Mouse (Mus musculus): ENCODE measurements around the gene Kif1bp. TPM values are rescaled to one million over a fixed set of nuclear protein-coding genes. Genes with fewer than 3 reads are reported as not detected.
"Not testable (repeated sequence)": the region's sequence is repeated elsewhere in the genome, so short reads cannot be mapped to it uniquely, and the experiment has no call there.

Kif1bp gene
- polyA plus RNA-seq, 1 experiment from 2014 or later: 21.7 TPM

- H3K27ac ChIP-seq (ENCODE audit: low read depth, low read length): no peak overlapping the region
- peaks cover 63% of the 10 kb centered on the region for H3K36me3 ChIP-seq (ENCODE audit: control insufficient read depth, insufficient read depth)
- no peaks in the 10 kb centered on the region for H3K4me1 ChIP-seq (replicated peaks; ENCODE audit: control insufficient read depth, insufficient read depth, low read length)
- no peak overlapping the region for H3K4me3 ChIP-seq (ENCODE audit: low read depth, low read length)
- WGBS: 66% methylated on average over 1 of the region's 1 CpGs
- H3K9me3 ChIP-seq (ENCODE audit: control insufficient read depth): no peaks in the 10 kb centered on the region
- TF ChIP-seq CTCF (IDR thresholded peaks at IDR 0.05; ENCODE audit: low read depth): no peak
- ATAC-seq: no peak
- no peaks in the 10 kb centered on the region for H3K27me3 ChIP-seq (replicated peaks; ENCODE audit: control insufficient read depth, insufficient read depth, low read length)
- no peak overlapping the region for H3K9ac ChIP-seq (ENCODE audit: low read depth, low read length)
- no peak overlapping the region for H3K4me2 ChIP-seq (replicated peaks; ENCODE audit: low read depth)
Measured at GRCm38 (mm10) chr10:62583245-62583644, 5.0 kb upstream of the Kif1bp start.

GRCm38 (mm10) chr10:62582701-62583100, 4.4 kb upstream of the Kif1bp start:
- no peak overlapping the region for H3K27ac ChIP-seq (ENCODE audit: low read depth, low read length)
- H3K4me1 ChIP-seq (replicated peaks; ENCODE audit: control insufficient read depth, insufficient read depth, low read length): no peaks in the 10 kb centered on the region
- H3K4me3 ChIP-seq (ENCODE audit: low read depth, low read length): no peak overlapping the region
- peaks cover 57% of the 10 kb centered on the region for H3K36me3 ChIP-seq (ENCODE audit: control insufficient read depth, insufficient read depth)
- H3K4me2 ChIP-seq (replicated peaks; ENCODE audit: low read depth): no peak overlapping the region
- 80% methylated on average over 7 of the region's 7 CpGs for WGBS
- ATAC-seq: no peak
- TF ChIP-seq CTCF (IDR thresholded peaks at IDR 0.05; ENCODE audit: low read depth): no peak
- no peak overlapping the region for H3K9ac ChIP-seq (ENCODE audit: low read depth, low read length)
- no peaks in the 10 kb centered on the region for H3K9me3 ChIP-seq (ENCODE audit: control insufficient read depth)
- H3K27me3 ChIP-seq (replicated peaks; ENCODE audit: control insufficient read depth, insufficient read depth, low read length): no peaks in the 10 kb centered on the region

GRCm38 (mm10) chr10:62582263-62582662, 4.0 kb upstream of the Kif1bp start:
- H3K27me3 ChIP-seq (replicated peaks; ENCODE audit: control insufficient read depth, insufficient read depth, low read length): no peaks in the 10 kb centered on the region
- no peak overlapping the region for H3K27ac ChIP-seq (ENCODE audit: low read depth, low read length)
- H3K4me2 ChIP-seq (replicated peaks; ENCODE audit: low read depth): no peak overlapping the region
- no peak for TF ChIP-seq CTCF (IDR thresholded peaks at IDR 0.05; ENCODE audit: low read depth)
- no peak overlapping the region for H3K9ac ChIP-seq (ENCODE audit: low read depth, low read length)
- H3K9me3 ChIP-seq (ENCODE audit: control insufficient read depth): no peaks in the 10 kb centered on the region
- peaks cover 2% of the 10 kb centered on the region; the same call in 1 of the 2 replicates for H3K4me1 ChIP-seq (replicated peaks; ENCODE audit: control insufficient read depth, insufficient read depth, low read length)
- peaks cover 54% of the 10 kb centered on the region for H3K36me3 ChIP-seq (ENCODE audit: control insufficient read depth, insufficient read depth)
- WGBS: 90% methylated on average over 17 of the region's 17 CpGs
- no peak for ATAC-seq
- H3K4me3 ChIP-seq (ENCODE audit: low read depth, low read length): no peak overlapping the region

GRCm38 (mm10) chr10:62579129-62579528, 872 bp upstream of the Kif1bp start:
- not testable (repeated sequence) for H3K9ac ChIP-seq (ENCODE audit: low read depth, low read length); H3K27ac ChIP-seq (ENCODE audit: low read depth, low read length); H3K4me1 ChIP-seq (replicated peaks; ENCODE audit: control insufficient read depth, insufficient read depth, low read length); H3K9me3 ChIP-seq (ENCODE audit: control insufficient read depth); H3K27me3 ChIP-seq (replicated peaks; ENCODE audit: control insufficient read depth, insufficient read depth, low read length); ATAC-seq; H3K4me3 ChIP-seq (ENCODE audit: low read depth, low read length); H3K4me2 ChIP-seq (replicated peaks; ENCODE audit: low read depth)
- H3K36me3 ChIP-seq (ENCODE audit: control insufficient read depth, insufficient read depth): peaks cover 36% of the 10 kb centered on the region
- 91% methylated on average over 11 of the region's 13 CpGs for WGBS

GRCm38 (mm10) chr10:62577673-62578337, 452 bp downstream of the Kif1bp start:
- no peaks in the 10 kb centered on the region for H3K27me3 ChIP-seq (replicated peaks; ENCODE audit: control insufficient read depth, insufficient read depth, low read length)
- peak overlapping the region; percentile 65 for H3K27ac ChIP-seq (ENCODE audit: low read depth, low read length)
- peak overlapping the region; percentile 88 for H3K4me2 ChIP-seq (replicated peaks; ENCODE audit: low read depth)
- peaks cover 35% of the 10 kb centered on the region for H3K36me3 ChIP-seq (ENCODE audit: control insufficient read depth, insufficient read depth)
- H3K9ac ChIP-seq (ENCODE audit: low read depth, low read length): peak overlapping the region; percentile 74
- H3K4me3 ChIP-seq (ENCODE audit: low read depth, low read length): peak overlapping the region; percentile 96
- H3K9me3 ChIP-seq (ENCODE audit: control insufficient read depth): no peaks in the 10 kb centered on the region
- peaks cover 6% of the 10 kb centered on the region; the same call in 1 of the 2 replicates for H3K4me1 ChIP-seq (replicated peaks; ENCODE audit: control insufficient read depth, insufficient read depth, low read length)
- TF ChIP-seq CTCF (IDR thresholded peaks at IDR 0.05; ENCODE audit: low read depth): 0 out of 2 replicates have a peak, but pooled peaks have one; percentile 17
- under 1% methylated on average over 54 of the region's 54 CpGs for WGBS
- peak; percentile 81 for ATAC-seq

GRCm38 (mm10) chr10:62575001-62575400, 3.3 kb downstream of the Kif1bp start:
- H3K4me3 ChIP-seq (ENCODE audit: low read depth, low read length): no peak overlapping the region
- WGBS: 90% methylated on average over 13 of the region's 13 CpGs
- H3K27me3 ChIP-seq (replicated peaks; ENCODE audit: control insufficient read depth, insufficient read depth, low read length): no peaks in the 10 kb centered on the region
- H3K36me3 ChIP-seq (ENCODE audit: control insufficient read depth, insufficient read depth): peaks cover 20% of the 10 kb centered on the region
- H3K27ac ChIP-seq (ENCODE audit: low read depth, low read length): no peak overlapping the region
- TF ChIP-seq CTCF (IDR thresholded peaks at IDR 0.05; ENCODE audit: low read depth): no peak
- no peak for ATAC-seq
- H3K9me3 ChIP-seq (ENCODE audit: control insufficient read depth): no peaks in the 10 kb centered on the region
- no peak overlapping the region for H3K4me2 ChIP-seq (replicated peaks; ENCODE audit: low read depth)
- H3K4me1 ChIP-seq (replicated peaks; ENCODE audit: control insufficient read depth, insufficient read depth, low read length): peaks cover 6% of the 10 kb centered on the region; the same call in 1 of the 2 replicates
- H3K9ac ChIP-seq (ENCODE audit: low read depth, low read length): no peak overlapping the region

Measured in intestine, postnatal 0 days (tissue).